Mouse (Mus musculus): Measurements from ENCODE around the gene Ints2. TPM values are rescaled to one million over a fixed set of nuclear protein-coding genes. Genes with fewer than 3 reads are reported as not detected.
A peak's percentile ranks its signal among the peaks of the same experiment; 100 is the strongest.
"Not testable (repeated sequence)": the region's sequence is repeated elsewhere in the genome, so short reads cannot be mapped to it uniquely, and the experiment has no call there.

Ints2 gene
- 25.9 and 41.1 TPM in 2 replicates for total RNA-seq (2014; rRNA removed)
- 9.3 and 11.9 TPM in 2 replicates for polyA plus RNA-seq (2015; fragmentation: Nextera tagmentation; extraction: Ambion mirVana)

DNA sequence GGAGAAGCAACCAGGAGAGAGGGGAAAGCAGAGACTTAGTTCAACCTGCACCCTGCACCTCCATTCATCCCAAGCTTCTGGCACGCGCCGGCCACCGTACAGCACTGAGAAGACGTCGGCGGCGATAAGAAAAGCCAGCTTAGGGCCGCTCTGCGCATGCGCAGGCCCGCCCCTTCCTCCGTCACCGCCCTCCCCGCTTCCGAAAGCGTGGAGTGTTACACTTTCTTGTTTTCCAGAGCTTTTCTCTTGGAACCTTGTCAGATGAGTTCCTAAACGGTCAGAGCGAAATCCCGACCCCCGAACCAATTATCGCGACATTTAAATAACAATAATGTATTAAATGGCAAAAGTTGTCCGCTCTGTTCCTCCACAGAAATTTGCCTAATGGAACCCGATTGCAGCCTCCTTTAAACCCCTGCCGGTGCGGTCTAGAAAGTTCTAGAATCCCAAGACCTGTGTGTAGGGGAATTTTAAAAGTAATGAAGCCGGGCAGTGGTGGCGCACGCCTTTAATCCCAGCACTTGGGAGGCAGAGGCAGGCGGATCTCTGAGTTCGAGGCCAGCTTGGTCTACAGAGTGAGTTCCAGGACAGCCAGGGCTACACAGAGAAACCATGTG, at the start of gene Ints2:
TSS of gene Ints2 (minus strand) at position 116 of the 617 bp plus-strand sequence.
- H3K4me3 ChIP-seq (ENCODE audit: low read depth, low read length) = peak within 1 kb of the TSS; percentile 70
- no peaks in the 10 kb centered on the region for H3K36me3 ChIP-seq (ENCODE audit: insufficient read depth, low read length)
- DNase-seq (ENCODE audit: low spot score) (peak; percentile 97), ATAC-seq (ENCODE audit: low FRiP score) (peak; percentile 91)
- peak within 1 kb of the TSS; percentile 64 for H3K4me2 ChIP-seq (ENCODE audit: low read depth, low read length, poor library complexity, severe bottlenecking)
- peak within 1 kb of the TSS; percentile 87 for H3K9ac ChIP-seq (replicated peaks; ENCODE audit: low read length, poor library complexity, severe bottlenecking)
- no peaks in the 10 kb centered on the region for H3K27me3 ChIP-seq (ENCODE audit: insufficient read depth, low read length)
- peak within 1 kb of the TSS; percentile 85 for H3K27ac ChIP-seq (ENCODE audit: low read depth, low read length)
- H3K4me1 ChIP-seq (ENCODE audit: insufficient read depth, low read length) = 0 out of 2 replicates have a peak, but pooled peaks cover 3% of the 10 kb centered on the region
- TF ChIP-seq CTCF (IDR thresholded peaks at IDR 0.05) = no peak
- no peaks in the 10 kb centered on the region for H3K9me3 ChIP-seq (ENCODE audit: low read length)
- WGBS = 8% methylated on average over 28 of the region's 32 CpGs

- not testable (repeated sequence) for H3K27ac ChIP-seq (ENCODE audit: low read depth, low read length); H3K4me3 ChIP-seq (ENCODE audit: low read depth, low read length); DNase-seq (ENCODE audit: low spot score); H3K27me3 ChIP-seq (ENCODE audit: insufficient read depth, low read length); H3K9ac ChIP-seq (replicated peaks; ENCODE audit: low read length, poor library complexity, severe bottlenecking); H3K4me1 ChIP-seq (ENCODE audit: insufficient read depth, low read length); ATAC-seq (ENCODE audit: low FRiP score); H3K4me2 ChIP-seq (ENCODE audit: low read depth, low read length, poor library complexity, severe bottlenecking); H3K9me3 ChIP-seq (ENCODE audit: low read length)
- H3K36me3 ChIP-seq (ENCODE audit: insufficient read depth, low read length) = peaks cover 14% of the 10 kb centered on the region
- WGBS = 98% methylated on average over 10 of the region's 10 CpGs
Measured at GRCm38 (mm10) chr11:86292201-86292600, 34.8 kb upstream of the Ints2 start.

DNA sequence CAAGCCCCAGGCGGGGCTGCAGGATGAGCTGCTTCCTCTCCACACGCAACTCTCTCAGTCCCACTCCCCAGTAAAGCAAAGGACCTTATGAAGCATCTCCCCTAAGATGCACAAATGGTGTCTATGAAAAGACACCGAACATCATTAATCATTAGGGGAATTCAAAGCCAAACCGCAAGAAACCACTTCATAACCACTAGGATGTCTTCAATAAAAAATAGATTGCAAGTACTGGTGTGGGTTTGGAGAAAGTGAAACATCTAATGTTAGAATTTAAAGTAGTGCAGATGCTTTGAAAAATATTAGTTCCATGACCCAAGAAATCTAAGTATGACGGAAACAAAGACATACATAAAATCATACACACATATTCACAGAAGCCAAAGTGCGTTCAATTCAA, 34.3 kb upstream of the Ints2 start:
- Histone ChIP-seq H3K4me3 (ENCODE audit: low read depth, low read length) (no peak overlapping the region), H3K4me2 (ENCODE audit: low read depth, low read length, poor library complexity, severe bottlenecking) (no peak overlapping the region), H3K27ac (ENCODE audit: low read depth, low read length) (no peak overlapping the region), H3K36me3 (ENCODE audit: insufficient read depth, low read length) (peaks cover 12% of the 10 kb centered on the region), H3K4me1 (ENCODE audit: insufficient read depth, low read length) (no peaks in the 10 kb centered on the region), H3K9ac (replicated peaks; ENCODE audit: low read length, poor library complexity, severe bottlenecking) (no peak overlapping the region), H3K9me3 (ENCODE audit: low read length) (no peaks in the 10 kb centered on the region), H3K27me3 (ENCODE audit: insufficient read depth, low read length) (no peaks in the 10 kb centered on the region)
- DNase-seq (ENCODE audit: low spot score) (no peak), ATAC-seq (ENCODE audit: low FRiP score) (no peak)
- WGBS = 93% methylated on average over 6 of the region's 6 CpGs
- no peak for TF ChIP-seq CTCF (IDR thresholded peaks at IDR 0.05)

DNA sequence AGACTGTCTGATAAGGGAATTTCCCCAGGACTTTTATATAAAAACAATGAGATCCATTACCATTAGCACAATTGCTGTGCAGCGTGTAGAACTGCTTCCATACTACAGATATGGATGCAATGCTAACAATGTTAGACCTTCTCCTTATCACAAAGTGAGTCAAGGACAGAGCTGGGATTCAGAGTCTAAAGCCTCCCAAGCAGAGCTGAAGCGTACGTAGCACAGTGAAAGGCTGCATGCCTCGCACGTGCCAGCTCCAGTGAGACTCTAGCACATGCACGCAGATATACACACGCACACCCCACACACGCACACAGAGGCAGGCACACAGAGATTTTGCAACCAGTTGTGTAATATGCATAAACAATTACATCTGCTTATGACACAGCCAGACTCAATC, 28.4 kb upstream of the Ints2 start:
- no peak overlapping the region for H3K27ac ChIP-seq (ENCODE audit: low read depth, low read length)
- WGBS = 92% methylated on average over 8 of the region's 8 CpGs
- DNase-seq (ENCODE audit: low spot score) (no peak), ATAC-seq (ENCODE audit: low FRiP score) (no peak)
- peaks cover 30% of the 10 kb centered on the region for H3K36me3 ChIP-seq (ENCODE audit: insufficient read depth, low read length)
- H3K9ac ChIP-seq (replicated peaks; ENCODE audit: low read length, poor library complexity, severe bottlenecking) = no peak overlapping the region
- no peak for TF ChIP-seq CTCF (IDR thresholded peaks at IDR 0.05)
- no peaks in the 10 kb centered on the region for H3K27me3 ChIP-seq (ENCODE audit: insufficient read depth, low read length)
- no peaks in the 10 kb centered on the region for H3K4me1 ChIP-seq (ENCODE audit: insufficient read depth, low read length)
- H3K4me2 ChIP-seq (ENCODE audit: low read depth, low read length, poor library complexity, severe bottlenecking) = no peak overlapping the region
- no peaks in the 10 kb centered on the region for H3K9me3 ChIP-seq (ENCODE audit: low read length)
- H3K4me3 ChIP-seq (ENCODE audit: low read depth, low read length) = no peak overlapping the region

DNA sequence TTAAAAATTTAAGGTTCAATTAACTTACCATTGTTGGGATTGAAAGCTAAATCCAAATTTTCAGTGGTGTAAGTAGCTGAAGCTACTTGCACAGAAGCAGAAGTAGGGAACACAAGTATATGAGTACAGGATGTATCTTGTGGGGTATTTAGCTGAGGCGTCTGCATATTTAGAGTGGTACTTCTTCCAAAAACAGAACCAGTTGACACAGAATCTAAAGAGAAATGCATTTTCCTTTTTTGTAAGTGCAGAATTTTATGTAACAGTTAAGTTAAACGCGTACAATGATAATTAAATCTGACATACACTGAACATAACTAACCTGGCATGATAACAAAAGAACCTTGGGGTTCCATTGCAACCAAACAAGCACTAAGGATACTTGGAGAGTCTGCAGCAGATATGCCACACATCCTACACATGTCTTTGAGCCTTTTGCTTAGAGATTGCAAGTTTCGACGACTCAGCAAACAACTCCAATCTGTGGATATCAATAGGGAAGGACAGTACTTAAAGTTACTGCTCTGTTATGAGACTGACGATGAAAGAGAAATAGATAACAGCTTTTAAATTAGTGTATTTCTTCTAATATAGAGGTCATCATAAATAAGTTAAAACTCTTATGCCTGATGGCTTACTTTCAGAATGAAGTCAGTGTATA, 21.2 kb upstream of the Ints2 start:
- Histone ChIP-seq H3K4me1 (ENCODE audit: insufficient read depth, low read length) (no peaks in the 10 kb centered on the region), H3K36me3 (ENCODE audit: insufficient read depth, low read length) (peaks cover 23% of the 10 kb centered on the region), H3K9ac (replicated peaks; ENCODE audit: low read length, poor library complexity, severe bottlenecking) (no peak overlapping the region), H3K4me2 (ENCODE audit: low read depth, low read length, poor library complexity, severe bottlenecking) (no peak overlapping the region), H3K9me3 (ENCODE audit: low read length) (no peaks in the 10 kb centered on the region), H3K27me3 (ENCODE audit: insufficient read depth, low read length) (no peaks in the 10 kb centered on the region), H3K27ac (ENCODE audit: low read depth, low read length) (no peak overlapping the region), H3K4me3 (ENCODE audit: low read depth, low read length) (no peak overlapping the region)
- no peak for DNase-seq (ENCODE audit: low spot score)
- ATAC-seq (ENCODE audit: low FRiP score) = no peak
- 95% methylated on average over 6 of the region's 6 CpGs for WGBS
- no peak for TF ChIP-seq CTCF (IDR thresholded peaks at IDR 0.05)

GRCm38 (mm10) chr11:86257054-86257453, 321 bp downstream of the Ints2 start:
- WGBS = 1% methylated on average over 22 of the region's 22 CpGs
- no peaks in the 10 kb centered on the region for H3K27me3 ChIP-seq (ENCODE audit: insufficient read depth, low read length)
- peak overlapping the region; percentile 85 for H3K27ac ChIP-seq (ENCODE audit: low read depth, low read length)
- peak overlapping the region; percentile 64 for H3K4me2 ChIP-seq (ENCODE audit: low read depth, low read length, poor library complexity, severe bottlenecking)
- peak; percentile 49 for DNase-seq (ENCODE audit: low spot score)
- TF ChIP-seq CTCF (IDR thresholded peaks at IDR 0.05) = no peak; the same call in 1 of the 2 replicates
- no peaks in the 10 kb centered on the region for H3K36me3 ChIP-seq (ENCODE audit: insufficient read depth, low read length)
- H3K9me3 ChIP-seq (ENCODE audit: low read length) = no peaks in the 10 kb centered on the region
- peak; percentile 49; the same call in 1 of the 2 replicates for ATAC-seq (ENCODE audit: low FRiP score)
- H3K4me1 ChIP-seq (ENCODE audit: insufficient read depth, low read length) = 0 out of 2 replicates have a peak, but pooled peaks cover 3% of the 10 kb centered on the region
- peak overlapping the region; percentile 70 for H3K4me3 ChIP-seq (ENCODE audit: low read depth, low read length)
- peak overlapping the region; percentile 87 for H3K9ac ChIP-seq (replicated peaks; ENCODE audit: low read length, poor library complexity, severe bottlenecking)

Measured in midbrain, postnatal 0 days (tissue).